Mouse (Mus musculus) gastrocnemius, postnatal 4 days (tissue): ENCODE measurements around the gene Galnt10. TPM values are rescaled to one million over a fixed set of nuclear protein-coding genes. Genes with fewer than 3 reads are reported as not detected.

Experiments
- DNase-seq, 2 experiments: peaks; one replicate each; pipeline ENCODE4 v3.0.0; 2021 to 2022; ENCODE audit warnings: low spot score in 2 of 2, mixed read lengths in 2 of 2
- total RNA-seq, 2 experiments: library from RNA; stranded (reverse); gene quantifications; 2 replicates each; pipeline ENCODE4 v1.2.3; 2021

The Galnt10 gene
- total RNA-seq, 2 experiments from 2014 or later = 16.9 to 18.8 TPM

DNA sequence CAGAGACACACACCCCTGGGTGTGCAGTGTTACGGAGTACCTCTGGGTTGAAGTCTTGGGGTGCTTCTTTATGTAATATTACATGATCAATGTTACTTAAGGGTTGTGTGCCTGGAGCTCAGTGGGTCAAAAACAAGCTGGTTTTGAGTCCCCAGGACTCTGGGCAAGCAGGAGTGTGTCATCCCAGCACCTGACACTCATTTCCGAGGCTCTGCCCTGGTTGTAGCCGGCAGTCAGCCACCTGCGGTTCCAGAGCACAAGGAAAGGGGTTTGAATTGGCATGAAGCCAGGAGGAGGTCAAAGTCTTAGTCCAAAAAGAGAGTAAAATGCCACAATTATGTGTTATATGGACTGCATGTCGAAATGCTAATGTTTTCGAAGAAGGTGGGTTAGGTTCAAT lies 74.8 kb downstream of the Galnt10 start:
- no peak for DNase-seq

DNA sequence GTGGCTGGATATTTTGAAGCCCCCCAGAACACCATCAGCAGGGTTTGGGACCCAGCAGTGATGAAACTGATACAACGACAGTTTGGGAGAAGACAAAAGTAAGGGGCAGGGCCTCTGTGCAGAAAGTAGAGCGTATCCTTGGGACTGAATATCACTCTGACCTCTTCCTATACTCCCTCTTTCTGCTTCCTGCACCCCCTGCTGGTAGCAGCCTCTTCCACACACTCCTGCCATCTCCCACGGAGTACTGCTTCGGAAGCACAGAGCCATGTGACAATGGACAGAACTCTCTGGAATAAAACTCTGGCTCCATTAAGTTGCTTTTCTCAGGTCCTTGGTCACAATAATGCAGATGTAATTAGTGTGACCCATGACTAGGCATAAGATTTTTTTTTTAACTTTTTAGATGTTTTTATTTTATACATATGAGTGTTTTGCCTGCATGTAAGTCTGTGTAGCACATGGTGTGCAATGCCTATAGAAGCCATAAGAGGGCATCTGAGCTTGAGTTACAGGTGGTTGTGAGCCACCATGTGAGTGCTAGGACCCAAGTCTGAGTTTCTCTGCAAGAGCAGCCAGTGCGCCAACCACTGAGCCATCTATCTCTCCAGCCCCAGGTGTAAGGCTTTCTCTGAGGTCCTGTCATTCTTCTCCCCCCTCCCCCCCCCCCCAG lies 79.7 kb downstream of the Galnt10 start:
- DNase-seq = peak in 1 of 2 experiments; percentile 46

DNA sequence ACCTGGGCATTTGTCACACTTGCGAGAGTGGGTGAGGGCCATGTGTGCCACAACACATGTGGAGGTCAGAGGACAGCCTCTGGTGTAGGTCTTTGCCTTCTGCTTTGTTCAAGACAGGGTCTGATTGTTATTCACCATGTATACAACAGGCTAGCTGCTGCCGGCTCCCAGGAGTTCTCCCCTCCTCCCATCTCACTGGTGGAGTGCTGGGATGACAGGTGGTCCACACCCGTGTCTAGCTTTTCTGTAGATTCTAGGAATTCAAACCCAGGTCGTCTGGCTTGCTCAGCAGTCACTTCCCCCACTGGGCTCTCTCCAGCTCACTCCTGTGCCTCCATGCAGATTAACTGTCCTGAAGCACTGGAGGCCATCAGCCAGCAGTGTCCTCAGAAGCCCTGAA lies 80.7 kb downstream of the Galnt10 start:
- DNase-seq = no peak

DNA sequence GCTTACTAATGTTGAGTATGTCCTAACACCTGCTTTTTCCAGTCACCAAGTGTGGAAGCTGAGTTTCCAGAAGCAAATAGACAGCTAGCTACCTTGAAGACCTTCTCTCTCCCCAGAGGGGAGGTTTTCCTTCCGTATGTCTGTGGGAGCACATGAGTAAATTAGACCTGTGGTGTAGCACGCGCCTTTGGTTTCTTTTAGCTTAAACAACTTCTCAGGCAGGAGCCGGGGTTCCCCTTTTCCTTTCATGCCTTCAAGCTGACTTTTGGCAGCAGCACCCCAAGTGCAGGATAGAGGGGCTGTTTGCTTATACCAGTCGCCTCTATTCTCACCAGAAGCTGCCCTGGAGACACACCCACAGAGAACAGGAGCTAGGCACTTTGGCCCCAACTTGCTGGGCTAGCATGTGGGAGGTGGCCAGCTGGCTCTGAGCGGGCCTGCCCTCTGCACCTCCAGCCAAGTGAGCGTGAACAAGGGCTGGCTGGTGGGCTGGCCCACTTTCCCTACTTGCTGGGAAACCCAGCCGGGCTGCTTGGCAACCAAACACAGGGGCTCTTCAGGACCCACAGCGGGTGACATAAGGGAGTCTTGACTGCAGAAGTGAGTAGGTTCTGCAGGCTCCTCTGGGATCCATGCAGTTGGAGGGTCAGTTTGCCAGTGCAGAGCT lies 82.2 kb downstream of the Galnt10 start:
- DNase-seq = peak in 1 of 2 experiments; percentile 55

DNA sequence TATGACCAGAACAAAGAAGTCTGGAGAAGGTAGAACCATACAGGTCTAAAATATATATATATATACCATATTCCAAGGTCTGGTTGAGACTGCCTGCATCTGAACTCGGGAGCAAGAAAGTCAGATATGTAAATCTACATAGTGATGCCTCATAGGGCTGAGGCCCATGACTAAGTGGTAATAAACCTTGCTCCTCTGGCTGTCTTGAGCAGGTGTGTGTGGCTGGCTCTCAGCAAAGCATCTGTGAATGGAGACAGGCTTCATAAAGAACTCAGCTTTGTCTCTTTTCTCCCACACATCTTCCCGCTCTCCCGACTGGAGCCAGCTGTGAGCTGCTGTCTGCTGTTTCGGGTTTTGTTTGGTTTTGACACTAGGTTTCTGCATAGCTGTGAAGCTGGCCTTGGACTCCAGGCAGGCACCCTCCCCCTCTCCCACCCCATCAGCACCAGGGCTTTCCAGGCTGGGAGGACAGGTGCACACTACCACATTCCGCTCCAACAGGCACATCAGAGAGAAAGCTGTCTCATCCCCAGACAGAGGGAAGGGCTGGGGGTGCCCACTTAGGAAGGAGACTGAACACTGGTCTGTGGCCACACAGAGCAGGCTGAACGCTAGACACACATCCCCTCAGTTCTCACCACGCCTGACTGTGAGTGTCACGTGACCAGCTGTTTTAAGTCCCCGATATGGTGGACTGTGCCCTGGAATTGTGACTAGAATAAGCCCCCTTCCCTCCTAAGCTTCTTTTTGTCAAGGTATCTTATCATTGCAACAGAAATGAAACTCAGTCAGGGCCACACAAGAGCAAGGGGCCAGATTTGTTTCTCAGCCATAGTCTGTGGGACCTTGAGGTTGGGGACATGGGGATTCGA lies 87.4 kb downstream of the Galnt10 start:
- DNase-seq = no peak

DNA sequence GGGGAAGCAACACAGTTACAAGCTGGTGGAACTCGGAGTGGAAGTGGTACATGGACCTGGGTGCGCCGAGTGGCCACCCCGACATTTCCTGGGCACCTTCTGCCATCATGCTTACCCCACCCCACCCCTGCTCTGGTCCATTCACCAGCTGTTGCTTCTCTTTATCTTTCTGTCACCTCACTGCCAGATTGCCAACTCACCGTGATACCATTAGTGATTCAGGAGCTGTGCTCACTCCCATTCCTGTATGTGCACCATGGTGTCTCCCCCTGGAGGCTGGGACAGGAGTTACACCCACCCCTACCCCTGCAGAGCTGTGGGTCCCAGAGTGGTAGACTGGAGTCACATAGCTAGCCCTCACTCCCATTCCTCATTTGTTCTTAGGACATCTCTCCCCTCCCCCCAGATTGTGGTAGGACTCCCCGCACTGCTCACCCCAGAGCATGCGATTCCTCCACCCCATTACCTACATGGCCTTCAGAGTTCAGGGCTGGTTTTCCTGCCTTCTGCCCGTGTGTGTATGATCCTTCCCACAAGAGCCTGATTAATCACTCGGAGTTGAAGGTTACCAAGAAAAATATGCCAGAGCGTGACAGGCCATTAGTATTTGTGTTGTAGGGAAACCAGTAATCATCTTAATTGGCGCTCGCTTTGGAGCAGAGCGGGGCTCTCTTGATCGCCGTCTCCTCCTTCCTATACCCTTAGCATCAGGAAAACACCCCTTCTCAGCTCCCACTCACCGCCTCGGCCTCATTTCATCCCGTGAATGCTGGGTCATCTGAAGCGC lies 102.2 kb downstream of the Galnt10 start:
- DNase-seq = no peak

DNA sequence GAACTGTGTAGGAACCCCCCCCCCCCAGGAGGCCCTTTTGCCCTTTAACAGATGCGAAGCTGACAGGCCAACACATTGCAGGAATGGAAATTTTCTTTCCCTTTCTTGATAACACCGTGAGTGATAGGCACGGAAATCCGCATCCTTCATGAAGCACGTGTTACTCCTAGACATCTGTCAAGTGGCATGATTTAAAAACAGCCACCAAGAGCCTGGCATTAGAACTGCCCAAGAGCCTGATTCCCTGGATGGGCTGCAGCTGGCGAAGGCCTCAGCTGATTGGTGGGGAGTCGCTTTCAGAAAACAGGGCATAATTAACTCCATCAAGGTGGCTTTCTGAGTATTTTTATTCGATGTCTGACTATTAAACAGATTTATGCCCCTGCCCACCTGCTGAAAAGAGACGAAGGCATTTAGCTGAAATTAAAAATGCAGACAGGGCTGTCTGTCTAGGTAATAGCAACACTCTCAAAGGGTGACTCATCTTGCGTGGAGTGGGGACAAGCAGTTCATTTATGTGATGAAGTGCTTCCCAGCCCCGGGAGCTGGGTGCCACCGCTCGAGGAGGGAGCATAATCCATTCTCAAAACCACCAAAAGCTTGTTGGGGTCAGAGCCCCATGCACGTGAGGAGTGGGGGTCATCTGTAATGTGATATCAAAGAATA lies 108.4 kb downstream of the Galnt10 start:
- DNase-seq = no peak

DNA sequence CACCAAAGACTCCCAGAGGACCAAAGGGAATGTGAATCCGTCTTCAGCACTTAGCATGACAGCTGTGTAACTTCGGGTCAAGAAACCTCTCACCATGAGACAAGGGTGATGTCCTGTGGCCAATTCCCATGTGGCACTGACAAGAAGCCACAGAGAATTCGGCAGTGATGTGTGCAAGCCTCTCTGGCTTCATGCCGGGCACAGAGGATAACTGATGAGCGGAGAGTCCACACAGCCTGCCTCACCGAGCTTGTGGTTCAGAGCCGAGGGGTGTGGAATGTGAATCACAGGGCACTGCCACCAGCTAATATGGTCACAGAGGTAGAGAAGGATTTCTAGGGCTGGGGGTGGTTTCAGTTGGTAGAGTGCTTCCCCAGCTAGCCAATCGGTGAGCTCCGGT lies 113.4 kb downstream of the Galnt10 start:
- DNase-seq = no peak

DNA sequence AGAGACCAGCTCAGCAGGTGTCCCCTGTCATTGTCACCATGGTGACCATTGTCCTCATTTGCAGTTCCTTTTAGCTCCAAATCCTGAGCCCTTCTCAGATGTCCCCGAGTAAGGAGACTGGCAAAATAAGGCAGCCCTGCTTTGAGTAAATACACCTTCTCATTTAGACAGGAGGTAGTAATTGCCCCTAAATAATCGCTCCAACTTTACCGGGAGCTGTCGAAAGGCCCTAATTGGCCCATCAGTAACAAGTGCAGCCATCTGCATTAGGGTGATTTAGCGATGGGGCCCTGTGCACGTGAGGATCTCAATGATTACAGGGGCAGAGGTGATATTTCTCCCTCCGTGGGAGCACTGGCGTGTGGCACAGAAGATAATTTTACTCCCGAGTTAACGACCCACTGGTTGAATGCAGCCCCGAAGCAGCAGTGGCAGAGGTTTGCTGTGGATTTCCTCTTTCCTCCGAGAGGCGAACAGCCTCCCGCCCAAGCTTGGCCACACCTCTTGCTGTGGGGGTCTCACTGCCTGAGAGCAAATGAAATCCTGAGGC lies 115.3 kb downstream of the Galnt10 start:
- no peak for DNase-seq

DNA sequence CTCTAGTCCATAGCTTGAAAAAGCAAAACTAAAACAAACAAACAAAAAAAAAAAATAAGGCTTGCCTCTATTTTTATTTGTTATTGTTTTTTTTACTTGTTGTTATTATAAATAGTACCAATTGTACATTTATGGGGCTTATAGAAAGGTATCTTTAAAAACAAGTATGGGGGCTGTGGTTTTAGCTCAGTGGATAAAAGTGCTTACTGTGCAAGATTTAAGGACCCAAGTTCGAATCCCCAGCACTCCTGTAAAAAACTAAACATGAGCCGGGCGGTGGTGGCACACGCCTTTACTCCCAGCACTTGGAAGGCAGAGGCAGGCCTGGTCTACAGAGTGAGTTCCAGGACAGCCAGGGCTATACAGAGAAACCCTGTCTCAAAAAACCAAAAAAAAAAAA lies 116.1 kb downstream of the Galnt10 start:
- DNase-seq = no peak

DNA sequence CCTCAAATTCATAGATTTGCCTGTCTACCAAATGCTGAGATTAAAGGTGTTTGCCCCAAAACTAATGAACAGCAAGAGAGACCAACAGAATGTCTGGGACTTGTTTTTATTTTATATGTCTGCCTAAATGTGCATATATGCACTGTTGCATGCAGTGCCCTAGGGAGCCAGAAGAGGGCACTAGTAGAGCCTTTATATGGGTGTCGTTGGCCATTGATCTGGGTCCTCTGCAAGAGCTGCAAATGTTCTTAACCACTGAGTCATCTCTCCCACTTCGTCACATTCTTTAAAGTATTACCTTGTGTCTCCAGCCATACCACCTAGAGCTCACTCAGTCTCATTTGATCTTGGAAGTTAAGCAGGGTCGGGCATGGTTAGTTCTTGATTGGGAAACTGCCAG lies 118.9 kb downstream of the Galnt10 start:
- no peak for DNase-seq

DNA sequence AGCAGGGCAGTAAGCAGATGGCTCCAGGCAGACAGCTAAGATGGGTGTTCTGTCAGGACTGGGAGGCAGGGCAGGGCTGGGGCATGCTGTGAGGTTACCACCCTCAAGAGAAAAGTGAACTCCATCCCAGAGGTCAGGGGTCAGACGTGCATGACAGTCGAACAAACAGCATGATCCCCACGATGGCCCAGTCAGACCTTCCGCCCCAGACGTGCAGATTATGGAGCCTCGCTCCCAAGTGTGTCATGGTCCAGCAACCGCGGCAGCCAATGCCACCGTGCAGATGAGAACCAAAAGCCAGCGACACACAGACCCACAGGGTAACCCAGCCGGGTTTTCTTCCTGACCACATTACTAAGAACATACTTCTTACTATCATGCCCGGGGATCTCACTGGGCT lies 121.4 kb downstream of the Galnt10 start:
- no peak for DNase-seq

DNA sequence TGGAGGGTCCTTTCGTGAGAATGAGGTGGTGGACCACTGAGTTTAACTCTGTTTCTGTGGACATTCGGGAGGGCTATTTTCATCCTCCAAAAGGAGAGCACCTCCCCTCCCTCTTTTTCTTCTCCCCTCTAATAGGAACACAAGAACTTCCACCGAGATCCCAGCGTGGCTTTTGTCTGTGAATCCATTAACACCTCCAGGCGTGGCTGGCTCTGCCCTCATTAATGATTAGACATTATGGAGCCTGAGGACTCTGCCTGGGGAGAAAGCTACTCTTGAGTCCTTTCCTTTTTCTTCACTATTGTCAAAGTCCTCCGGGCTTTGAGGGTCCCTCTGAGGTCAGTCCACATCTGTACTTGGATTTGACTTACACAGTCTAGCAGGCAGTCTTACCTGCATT lies 121.9 kb downstream of the Galnt10 start:
- DNase-seq = no peak

DNA sequence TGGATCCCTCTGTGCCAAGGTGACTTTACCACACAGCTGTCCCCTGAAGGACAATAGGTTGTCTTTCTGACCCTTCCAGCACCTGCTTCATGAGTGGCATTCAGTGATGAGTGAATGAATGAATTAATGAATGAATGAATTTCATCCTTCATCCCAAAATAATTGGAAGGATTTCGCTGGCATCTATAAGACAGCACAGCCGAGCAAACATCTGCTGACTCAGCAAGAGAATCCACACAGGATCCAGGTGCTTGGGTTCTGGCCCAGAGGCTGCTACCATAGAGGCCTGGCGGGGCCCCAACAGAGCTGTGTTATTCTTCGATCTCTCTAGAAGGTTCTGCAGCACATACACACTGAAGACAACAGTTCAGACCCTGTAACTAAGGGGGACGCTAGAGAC lies 125.5 kb downstream of the Galnt10 start:
- no peak for DNase-seq

DNA sequence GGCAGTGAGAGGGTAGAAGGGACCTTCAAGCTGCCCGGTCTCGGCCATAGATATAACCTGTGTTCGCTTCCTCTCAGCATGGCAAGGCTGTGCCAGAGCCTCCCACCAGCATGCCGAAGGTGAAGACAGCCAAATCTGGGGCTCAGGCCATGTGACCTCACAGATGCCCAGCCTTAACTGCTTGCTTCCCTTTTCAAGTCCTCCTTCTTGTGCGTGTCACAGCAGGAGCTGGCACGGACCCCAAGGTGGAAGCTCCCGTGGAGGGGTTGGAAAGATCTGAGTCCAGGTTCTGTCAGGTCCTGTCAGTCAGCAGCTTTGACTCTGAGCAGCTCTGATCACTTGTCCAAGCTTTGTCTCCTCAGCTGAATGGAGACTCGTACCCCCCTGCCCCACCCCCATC lies 126.4 kb downstream of the Galnt10 start:
- DNase-seq = no peak

DNA sequence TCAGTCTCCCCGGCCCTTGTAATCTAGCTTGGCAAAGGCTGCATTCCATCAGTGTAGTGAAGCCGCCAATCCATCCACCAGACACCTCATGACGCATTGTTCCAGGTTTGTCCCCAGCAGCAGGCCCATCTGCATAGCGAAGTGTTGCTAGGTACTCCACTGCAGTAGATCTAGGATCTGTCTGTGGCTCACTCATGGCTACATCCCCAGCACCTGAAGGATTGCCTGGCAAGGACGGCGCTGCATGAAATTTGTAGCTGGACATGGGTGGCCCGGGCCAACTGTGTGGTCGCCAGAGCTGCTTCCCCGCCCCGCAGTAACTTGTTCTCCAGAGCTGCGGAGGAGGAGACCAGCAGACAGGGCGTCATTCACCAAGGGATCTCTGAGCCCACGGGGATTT lies 128.2 kb downstream of the Galnt10 start:
- DNase-seq = no peak

DNA sequence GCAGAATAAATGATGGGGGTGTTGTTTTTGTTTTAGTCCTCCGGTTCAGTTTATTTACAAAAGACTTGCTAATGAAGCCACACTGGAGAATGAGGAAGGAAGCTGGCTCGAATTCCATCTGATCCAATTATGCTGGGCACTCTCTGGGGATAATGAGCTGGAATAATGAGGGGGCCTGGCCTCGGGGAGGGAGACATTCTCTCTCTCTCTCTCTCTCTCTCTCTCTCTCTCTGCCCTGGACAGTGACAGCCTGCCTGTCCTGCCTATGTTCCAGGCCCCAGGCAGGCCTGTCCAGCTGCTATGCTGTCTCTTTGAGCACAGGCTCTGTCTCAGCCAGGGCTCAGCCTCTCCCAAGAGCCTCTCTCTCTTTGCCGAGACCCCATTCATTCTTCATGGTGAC lies 128.7 kb downstream of the Galnt10 start:
- DNase-seq = no peak

DNA sequence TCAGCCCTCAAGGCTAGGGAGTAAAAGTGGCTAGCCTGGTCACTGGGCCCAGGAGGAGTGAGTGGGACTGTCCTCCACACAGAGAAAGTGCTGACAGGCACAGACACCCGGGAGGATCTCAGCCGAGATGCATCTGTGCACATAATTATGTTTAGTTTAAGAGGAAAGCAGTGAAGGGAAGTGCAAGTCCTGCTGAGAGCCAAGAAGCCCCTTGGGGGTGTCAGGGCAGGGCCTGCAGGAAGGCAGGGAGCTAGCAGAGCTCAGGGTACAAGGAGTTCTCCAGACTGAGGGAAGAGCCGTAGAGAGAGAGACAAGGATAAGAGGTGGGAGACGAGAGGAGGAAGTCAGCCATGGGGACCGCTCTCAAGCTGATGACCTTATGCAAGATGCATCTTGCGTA lies 130.6 kb downstream of the Galnt10 start:
- no peak for DNase-seq

DNA sequence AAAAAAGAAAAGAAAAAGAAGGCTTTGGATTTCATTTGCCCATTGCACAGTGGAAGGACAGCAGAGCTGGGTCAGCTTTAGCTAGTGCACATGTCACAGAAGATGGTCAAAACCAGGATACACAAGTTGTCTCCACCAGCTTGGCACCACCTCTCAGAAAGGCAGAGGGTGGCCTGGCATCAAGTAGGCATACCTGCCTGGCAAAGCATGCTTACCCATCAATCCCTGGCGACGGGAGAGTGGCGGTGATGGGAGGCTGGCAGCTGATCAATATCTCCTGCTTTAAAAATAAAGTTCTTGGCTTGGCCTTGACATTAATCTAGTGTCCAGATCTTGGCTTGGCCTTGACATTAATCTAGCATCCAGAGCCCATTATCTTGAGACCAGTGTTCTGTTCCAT lies 131.3 kb downstream of the Galnt10 start:
- DNase-seq = no peak

DNA sequence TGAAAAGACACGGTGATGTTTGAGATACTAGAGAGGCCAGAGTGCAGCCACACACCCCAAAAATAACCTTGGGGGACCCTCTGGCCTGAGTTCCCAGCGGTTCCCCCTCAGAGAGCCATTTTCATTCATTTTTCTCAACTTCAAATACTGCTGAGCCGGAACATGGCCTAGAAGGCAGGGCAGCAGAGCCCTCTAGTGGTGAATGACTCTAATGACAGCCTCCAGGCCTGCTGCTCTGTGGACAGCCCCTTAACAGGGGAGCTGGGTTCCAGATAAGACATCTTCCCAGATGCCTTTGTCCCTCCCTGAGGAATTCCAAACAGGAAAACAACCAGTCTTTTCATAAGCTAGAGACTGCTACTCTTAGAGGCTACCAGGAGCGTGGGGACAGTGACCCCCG lies 133.1 kb downstream of the Galnt10 start:
- peak in 1 of 2 experiments; percentile 44 for DNase-seq

DNA sequence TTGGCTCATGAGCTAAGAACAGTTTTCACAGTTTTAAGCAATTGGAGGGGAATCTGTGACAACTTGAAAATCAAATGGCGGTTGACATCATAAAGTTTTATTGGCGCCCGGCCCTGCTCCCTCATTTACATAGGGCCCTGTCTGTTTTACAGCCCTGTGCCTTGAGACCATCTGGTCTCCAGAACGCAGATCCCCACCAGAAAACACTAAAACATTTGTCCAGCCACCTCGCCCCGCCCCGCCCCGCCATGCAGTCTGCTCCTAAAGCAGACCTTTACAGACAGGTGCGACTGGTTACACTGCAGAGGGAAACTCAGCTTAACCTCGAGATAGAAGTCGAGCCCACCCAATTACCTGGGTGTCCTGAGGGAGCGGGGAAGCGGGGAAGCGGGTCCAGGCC lies 134.6 kb downstream of the Galnt10 start:
- DNase-seq = no peak
